Mouse (Mus musculus): ENCODE results near the gene Cd79a. TPM values are rescaled to one million over a fixed set of nuclear protein-coding genes. Genes with fewer than 3 reads are reported as not detected.
A peak's percentile ranks its signal among the peaks of the same experiment; 100 is the strongest.
"Not testable (repeated sequence)": the region's sequence is repeated elsewhere in the genome, so short reads cannot be mapped to it uniquely, and the experiment has no call there.

The Cd79a gene
- polyA plus RNA-seq, 1 experiment = 0.72 TPM

DNA sequence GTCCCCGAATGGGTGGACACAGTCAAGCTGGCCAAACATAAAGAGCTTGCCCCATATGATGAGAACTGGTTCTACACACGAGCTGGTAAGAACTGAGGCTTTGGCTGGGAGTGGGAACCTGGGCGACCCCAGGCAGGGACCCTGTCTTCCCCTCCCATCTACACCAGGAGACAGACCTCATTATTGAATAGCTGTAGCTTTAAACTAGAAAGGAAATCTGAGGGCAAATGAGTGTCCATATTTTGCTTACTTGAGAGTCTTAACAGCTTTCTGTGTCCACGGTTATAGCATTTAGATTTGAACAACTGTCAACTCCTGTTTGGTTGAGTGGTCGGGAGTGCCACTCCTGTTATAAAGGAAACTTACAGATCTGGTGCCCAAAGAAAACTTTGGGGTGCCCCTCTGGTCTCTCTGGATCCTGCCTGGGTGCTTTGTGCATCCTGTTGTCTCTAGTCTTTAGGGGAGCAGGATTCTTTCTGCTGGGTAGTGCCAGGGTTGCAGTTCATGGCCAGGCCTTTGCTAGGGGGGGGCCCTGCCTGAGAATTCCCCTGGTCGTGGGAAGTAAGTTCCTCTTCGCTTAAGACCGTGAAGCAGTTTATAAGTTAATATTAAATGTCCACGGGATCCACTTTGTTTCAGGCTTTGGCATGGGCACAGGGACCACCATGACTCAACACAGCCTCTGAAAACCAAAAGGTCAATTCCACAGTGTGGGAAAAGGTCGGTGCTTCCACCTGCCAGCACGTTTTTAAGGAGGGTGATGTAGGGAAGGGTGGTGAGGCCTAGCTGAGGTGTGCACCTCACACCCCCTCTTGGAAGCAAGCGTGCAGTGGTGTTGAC, 11.5 kb upstream of the Cd79a start:
- no peak for DNase-seq (ENCODE audit: extremely low spot score in 1 of 2, low spot score in 1 of 2)

GRCm38 (mm10) chr7:24886308-24886633, 10.9 kb upstream of the Cd79a start:
- no peak for DNase-seq (ENCODE audit: extremely low spot score in 1 of 2, low spot score in 1 of 2)

DNA sequence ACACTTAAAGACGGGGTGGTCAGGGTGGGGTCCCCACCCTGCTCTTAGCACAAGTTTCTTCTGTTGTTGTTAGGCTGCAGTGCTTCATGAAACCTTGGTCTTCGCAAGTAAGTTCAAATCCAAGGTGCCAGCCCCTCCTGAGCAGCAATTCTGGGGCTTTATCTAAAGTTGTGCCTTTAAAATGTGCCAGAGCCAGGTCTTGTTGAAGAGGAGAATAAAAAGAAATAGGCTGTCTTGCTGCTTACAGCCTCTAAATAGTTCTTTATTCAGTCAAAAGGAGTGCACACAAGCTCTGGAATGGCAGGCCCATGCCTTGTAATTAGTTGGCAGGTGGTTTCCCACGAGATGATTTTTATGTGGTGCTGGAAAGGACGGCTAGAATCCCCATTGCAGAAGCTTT, 10.1 kb upstream of the Cd79a start:
- no peak for DNase-seq (ENCODE audit: extremely low spot score in 1 of 2, low spot score in 1 of 2)

GRCm38 (mm10) chr7:24889431-24890220, 7.6 kb upstream of the Cd79a start:
- no peak for DNase-seq (ENCODE audit: extremely low spot score in 1 of 2, low spot score in 1 of 2)

DNA sequence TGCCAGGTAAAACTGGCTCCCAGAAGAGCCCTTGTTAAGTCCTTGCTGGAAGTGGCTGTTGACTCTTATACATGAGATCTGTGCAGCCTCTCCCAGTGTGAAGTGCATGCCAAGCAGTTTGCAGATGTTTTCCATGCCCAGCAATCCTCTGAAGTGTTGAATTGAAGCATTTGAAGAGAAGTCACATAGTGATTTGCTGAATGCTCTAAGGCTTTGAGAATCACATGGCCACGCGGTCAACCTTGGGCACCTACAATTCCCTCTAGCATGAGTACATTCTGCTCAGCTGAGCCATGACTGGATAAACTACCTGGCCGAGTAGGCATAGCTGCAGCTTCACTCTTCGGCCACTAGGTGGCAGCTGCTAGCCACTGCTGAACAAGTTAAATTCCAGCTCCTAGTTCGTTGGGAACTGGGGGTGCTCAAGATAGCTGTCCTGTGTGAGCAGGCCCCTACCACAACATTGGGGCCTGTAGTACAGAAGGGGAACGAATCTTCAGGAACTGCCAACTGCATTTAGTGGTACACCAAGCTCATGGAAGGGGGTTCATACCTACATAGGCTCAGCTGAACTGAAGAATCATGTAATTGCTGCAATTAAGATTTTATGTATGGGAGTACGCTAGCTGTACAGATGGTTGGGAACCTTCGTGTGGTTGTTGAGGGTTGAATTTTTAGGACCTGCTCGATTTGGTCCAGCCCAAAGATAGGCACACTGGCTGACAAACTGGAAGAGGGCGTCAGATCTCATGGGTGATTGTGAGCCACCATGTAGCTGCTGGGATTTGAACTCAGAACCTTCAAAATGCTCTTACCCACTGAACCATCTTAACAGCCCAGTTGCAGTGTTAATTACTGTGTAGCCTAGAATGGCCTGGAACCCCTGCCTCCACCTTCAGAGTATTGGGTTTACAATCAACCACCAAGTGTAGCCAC, 6.6 kb upstream of the Cd79a start:
- peak; percentile 36 to 83 for DNase-seq (ENCODE audit: extremely low spot score in 1 of 2, low spot score in 1 of 2)

DNA sequence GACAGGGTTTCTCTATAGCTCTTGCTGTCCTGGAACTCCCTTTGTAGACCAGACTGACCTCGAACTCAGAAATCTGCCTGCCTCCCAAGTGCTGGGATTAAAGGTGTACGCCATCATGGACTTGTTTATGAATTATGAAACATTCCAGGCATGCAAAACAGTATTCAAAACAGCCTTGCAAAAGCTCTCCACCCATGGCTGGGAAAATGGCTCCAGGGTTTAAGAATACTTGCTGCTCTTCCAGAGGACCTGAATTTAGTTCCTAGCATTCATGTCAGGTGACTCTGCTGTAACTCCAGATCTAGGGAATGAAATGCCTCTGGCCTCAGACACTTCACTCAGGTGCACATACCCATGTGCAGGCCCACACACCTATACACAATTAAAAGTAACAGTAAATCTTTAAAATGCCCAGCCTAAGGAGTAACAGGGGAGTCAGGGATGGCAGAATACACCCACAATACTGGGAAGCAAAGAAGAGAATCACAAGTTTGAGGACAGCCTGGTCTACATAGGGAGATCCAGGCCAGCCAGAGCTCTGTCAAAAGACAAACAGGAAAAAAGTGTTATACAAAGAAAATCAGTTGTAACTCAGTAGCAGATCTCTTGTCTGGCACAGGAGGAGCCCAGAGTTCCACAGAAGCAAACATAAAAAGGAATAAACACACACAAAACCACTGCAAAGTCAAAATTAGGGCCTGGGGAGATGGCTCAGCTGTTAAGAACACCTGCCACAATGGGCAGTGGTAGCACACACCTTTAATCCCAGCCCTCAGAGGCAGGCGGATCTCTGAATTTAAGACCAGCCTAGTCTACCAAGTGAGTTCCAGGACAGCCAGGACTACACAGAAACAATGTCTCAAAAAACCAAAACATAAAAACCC, 5.7 kb upstream of the Cd79a start:
- no peak for DNase-seq (ENCODE audit: extremely low spot score in 1 of 2, low spot score in 1 of 2)

DNA sequence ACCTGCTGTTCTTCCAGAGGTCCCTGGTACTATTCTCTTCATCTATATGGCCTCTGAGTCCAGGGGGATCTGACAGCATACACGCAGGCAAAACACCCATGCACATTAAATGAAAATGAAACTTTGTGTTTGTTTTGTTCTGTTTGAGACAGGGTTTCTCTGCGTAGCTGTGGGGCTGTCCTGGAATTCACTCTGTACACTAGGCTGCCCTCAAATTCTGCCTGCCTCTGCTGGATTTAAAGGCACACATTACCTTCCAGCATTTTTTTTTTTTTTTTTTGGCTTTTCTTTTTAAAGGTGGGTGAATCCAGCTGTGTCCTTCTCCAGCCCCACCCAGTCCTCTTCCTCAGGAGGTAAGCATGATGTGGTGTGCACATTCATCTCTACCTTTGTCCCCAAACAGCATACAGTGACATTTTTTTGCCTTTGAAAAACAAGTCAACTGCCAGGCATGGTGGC, 5.0 kb upstream of the Cd79a start:
- no peak for DNase-seq (ENCODE audit: extremely low spot score in 1 of 2, low spot score in 1 of 2)

DNA sequence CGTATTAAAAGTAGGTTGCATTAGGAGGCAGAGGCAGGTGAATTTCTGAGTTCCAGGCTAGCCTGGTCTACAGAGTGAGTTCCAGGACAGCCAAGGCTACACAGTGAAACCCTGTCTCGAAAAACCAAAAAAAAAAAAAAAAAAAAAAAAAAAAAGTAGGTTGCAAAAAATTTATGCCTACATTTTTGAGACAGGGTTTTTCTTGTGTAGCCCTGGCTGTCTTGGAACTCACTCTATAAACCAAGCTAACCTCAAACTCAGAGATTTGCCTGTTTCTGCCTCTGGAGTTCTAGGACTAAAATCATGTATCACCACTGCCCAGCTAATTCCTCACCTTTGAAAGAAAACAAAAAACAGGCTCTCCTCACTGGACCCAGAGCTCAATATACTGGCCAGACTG, 1.4 kb upstream of the Cd79a start:
- DNase-seq (ENCODE audit: extremely low spot score in 1 of 2, low spot score in 1 of 2) = not testable (repeated sequence)

GRCm38 (mm10) chr7:24896269-24896668, 912 bp upstream of the Cd79a start:
- DNase-seq (ENCODE audit: extremely low spot score in 1 of 2, low spot score in 1 of 2) = no peak

DNA sequence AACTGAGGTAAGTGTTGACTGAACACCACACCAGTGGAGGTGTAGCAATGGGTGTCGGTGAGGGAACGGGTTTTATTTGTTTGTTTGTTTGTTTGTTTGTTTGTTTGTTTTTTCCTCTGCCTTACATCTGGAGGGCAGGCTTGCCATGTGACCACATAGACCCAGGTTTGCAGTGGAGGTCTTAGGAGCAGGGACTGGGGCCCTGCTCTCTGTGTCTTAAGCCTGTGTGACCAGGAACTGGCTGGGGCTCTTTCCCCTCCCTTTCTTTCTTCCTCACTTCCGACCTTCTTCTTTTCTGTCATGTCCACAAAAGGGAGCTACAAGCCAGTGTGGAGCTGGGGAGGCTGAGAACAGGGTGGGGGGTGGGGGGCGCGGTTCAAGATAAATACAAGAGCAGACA, 778 bp downstream of the Cd79a start:
- no peak for DNase-seq (ENCODE audit: extremely low spot score in 1 of 2, low spot score in 1 of 2)

DNA sequence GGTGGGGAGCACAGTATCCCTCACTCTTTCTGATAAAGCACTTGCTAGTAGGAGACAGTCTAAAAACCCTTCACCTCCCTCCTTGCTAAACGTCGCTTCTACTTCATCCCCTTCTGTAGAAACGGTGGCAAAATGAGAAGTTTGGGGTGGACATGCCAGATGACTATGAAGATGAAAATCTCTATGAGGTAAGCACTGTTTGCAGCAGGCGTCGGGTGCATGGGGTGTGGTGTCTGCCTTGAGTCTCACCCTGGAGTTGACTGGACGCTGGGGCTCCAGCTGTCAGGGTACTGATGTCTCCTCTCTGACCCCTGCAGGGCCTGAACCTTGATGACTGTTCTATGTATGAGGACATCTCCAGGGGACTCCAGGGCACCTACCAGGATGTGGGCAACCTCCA, 3.9 kb downstream of the Cd79a start:
- no peak for DNase-seq (ENCODE audit: extremely low spot score in 1 of 2, low spot score in 1 of 2)

DNA sequence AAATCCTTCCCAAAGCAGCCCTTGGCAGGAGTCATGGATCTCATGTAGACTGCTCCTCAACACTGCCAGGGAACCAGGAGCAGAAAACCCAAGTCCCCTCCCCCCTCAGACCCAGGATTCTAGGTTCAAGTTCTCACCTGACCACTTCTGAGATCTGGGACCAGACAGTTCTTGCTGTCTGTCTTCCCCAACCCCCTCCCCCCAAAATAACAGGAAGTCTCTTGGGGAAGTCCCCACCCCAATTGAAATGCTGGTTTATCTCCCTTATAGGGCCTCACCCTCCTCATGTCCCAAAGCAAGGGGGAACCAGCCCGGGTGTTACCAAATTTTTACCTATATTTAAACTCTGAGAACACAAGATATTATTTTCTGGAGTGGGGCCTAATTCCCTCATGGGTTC, 4.7 kb downstream of the Cd79a start:
- DNase-seq (ENCODE audit: extremely low spot score in 1 of 2, low spot score in 1 of 2) = no peak

DNA sequence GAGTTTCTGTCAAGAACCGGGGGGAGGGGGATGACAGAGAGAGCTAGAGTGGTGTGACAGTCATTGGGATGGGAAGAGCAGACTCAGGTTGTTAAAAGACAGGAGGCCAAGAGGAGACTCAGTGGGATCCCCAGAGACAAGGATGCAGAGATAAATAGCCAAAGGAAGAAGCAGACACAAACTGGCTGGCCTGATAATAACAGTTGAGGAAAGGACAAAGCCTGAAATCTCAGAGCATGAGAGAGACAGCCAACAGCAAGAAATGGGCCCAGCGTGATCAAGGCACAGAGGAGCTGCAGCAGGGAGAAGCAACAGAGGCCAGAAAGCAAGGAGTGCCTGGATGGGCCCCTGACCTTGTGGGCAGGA, 5.1 kb downstream of the Cd79a start:
- DNase-seq (ENCODE audit: extremely low spot score in 1 of 2, low spot score in 1 of 2) = no peak

GRCm38 (mm10) chr7:24902630-24903443, 5.7 kb downstream of the Cd79a start, which contains the start of gene Arhgef1:
Arhgef1 (plus strand) TSS chr7:24902912.
- DNase-seq (ENCODE audit: extremely low spot score in 1 of 2, low spot score in 1 of 2) = no peak

GRCm38 (mm10) chr7:24903444-24903825, 6.3 kb downstream of the Cd79a start:
- DNase-seq (ENCODE audit: extremely low spot score in 1 of 2, low spot score in 1 of 2) = no peak

DNA sequence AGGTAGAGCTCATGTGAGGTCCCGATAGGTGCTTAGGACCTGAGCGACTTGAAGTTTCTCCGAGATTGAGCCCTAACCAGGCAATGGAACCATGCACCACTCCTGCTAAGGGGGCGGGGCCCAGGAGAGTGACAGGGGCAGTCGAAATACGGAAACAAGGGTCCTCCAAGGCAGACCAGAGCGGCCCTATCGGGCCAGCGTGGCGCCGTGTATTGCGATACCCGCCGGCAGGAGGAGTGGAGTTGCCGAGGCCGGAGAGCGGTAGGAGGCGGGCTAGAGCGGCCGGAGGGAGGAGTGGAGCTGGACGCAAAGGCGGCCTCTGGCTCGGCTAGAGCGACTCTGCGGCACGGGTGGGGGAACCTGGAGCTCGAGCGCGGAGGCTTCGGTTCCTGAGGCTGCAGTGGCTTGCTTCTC, 6.9 kb downstream of the Cd79a start:
- peak; percentile 96 to 98 for DNase-seq (ENCODE audit: extremely low spot score in 1 of 2, low spot score in 1 of 2)

DNA sequence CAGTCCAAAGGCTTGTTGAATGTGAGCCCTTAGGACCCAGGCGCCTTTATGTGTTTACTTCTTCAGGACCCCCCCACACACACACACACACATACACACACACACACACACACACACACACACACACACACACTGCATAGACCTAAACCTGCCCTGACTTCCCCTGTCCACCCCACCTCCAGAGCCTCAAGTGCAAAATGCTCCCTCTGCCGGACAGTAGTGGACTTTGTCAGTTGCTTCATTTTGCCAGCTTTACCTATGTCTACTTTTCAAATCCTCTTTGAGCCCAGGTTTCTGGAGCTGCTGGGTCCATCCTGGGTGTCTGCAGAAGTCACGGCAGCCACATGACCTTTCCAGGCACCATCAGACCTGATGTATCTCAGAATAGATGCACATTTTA, 7.8 kb downstream of the Cd79a start:
- peak in 1 of 2 experiments; percentile 66 for DNase-seq (ENCODE audit: extremely low spot score in 1 of 2, low spot score in 1 of 2)

DNA sequence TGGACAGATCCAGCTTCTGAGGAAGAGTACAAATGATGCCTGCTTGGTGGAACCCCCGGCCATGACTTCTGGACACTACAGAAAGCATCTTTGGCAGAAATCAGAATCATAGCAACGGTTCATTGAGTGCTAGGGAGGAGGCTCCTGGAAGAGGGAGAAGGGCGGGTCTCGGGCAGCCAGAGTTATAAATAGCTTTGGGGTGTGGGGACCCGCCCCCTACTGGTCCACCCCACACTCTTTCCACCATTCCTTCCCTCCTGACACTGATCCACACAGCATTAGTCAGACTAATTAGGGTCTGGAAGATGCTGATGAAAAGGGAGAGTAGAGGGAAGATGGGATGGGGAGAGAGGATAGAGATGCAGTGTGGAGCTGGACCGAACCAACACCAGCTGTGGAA, 9.4 kb downstream of the Cd79a start:
- no peak for DNase-seq (ENCODE audit: extremely low spot score in 1 of 2, low spot score in 1 of 2)

GRCm38 (mm10) chr7:24907211-24907748, 10.1 kb downstream of the Cd79a start:
- DNase-seq (ENCODE audit: extremely low spot score in 1 of 2, low spot score in 1 of 2) = no peak

All from frontal cortex, adult 2 months (tissue).